Mouse (Mus musculus) testis, postnatal 14 days (tissue): Measurements from ENCODE around the gene Olfr794.

Experiments used
- DNase-seq: peaks from one replicate; pipeline ENCODE4 v3.0.0; 2021; ENCODE audit warnings: low spot score

Olfr794 gene

GRCm38 (mm10) chr10:129567355-129567754 is at the start of gene Olfr794:
Gene Olfr794, plus strand, starts transcription at chr10:129567655.
- DNase-seq, result no peak

DNA sequence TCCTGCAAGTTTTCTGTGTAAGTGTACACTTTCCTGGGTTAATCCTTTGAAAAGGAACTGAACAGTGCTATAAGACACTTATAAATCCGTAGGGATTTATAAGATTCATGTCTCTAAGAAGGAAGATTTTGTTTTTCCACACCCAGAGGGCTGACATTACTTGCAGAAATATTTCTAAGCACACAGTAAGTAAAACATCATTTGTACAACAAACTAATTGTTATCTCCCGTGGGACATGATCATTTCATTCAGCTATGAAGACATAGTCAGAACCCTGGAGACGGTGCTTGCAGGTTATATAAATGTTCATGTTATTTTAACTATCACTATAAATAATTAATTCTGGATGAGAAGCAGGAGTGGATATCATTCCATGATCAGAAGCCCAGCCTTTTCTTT is 46.0 kb upstream of the Olfr794 start, which contains the start of gene Olfr791:
Gene Olfr791, plus strand, starts transcription at position 301 of the 400 bp plus-strand sequence.
- DNase-seq, result no peak

- DNase-seq, result no peak
Observed at GRCm38 (mm10) chr10:129538862-129539261, 28.6 kb upstream of the Olfr794 start, which contains the start of gene Olfr792. Gene Olfr792, plus strand, starts transcription at chr10:129539162.

DNA sequence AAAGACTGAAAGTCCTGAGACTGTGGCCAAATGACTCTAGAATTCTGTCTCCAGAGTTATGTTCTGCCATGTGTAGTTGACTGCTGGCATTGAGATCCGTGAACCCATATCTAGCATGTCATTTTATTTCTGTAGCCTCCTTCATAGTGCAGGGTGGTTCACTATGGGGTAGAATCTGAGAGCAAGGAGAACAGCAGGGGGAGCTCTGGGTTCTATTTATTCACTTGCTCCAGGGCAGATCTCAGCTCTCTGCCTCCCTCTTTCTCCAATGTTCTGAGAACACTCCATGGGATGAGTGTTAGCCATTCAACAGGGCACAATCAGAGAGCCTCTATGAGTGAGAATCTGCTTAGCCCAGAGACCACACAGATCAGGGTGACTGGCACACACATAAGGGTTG is 18.1 kb upstream of the Olfr794 start:
- no peak for DNase-seq

DNA sequence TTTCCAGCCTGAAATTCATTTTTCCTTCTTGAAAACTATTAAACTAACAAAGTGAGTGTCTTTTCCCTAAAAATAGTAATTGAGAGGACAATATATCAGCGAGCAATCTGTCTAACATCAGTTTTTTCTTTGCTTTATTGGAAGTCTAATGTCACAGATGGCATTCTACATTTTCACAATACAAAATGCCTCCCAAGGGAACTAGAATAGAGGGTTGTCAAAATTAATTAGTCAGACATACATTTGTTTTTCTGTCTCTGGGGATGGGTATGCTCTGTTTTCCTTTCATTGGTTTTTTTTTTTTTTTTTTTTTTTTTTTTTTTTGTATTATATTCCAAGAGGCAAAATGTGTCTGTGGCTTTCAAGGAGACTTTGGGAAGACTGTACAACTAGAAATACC is 9.6 kb downstream of the Olfr794 start:
- no peak for DNase-seq

DNA sequence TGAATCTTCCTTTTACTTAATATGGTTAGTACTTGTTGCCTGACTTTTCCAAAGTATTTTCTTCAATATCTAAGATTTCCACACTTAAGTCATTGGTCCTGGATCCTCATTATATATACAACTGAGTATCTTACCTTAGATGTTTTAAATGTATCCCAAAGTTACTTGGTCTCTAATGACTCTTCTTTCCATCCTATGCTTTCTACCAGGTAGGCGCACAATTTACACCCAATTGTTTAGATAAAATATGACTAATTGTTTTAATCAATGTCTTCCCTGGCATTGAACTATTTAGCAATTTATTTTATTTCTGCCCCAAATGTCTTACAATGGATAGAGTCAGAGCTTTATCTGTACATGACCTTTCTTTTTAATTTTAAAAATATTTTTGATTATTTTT is 45.0 kb downstream of the Olfr794 start, which contains the start of gene Olfr796:
Gene Olfr796, minus strand, starts transcription at position 101 of the 400 bp plus-strand sequence.
- no peak for DNase-seq

DNA sequence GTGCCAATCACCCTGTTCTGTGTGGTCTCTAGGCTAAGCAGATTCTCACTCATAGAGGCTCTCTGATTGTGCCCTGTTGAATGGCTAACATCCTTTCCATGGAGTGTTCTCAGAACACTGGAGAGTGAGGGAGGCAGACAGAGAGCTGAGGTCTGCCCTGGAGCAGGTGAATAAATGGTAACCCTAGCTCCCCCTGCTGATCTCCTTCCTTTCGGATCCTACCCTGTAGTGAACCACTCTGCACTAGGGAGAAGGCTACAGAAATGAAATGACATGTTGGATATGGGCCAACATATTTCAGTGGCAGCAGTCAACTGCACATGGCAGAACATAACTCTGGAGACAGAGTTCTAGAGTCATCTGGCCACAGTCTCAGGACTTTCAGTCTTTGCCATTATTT is 54.3 kb downstream of the Olfr794 start:
- no peak for DNase-seq
